Mouse (Mus musculus) forebrain, embryonic 13.5 days (tissue): ENCODE data around the gene Iah1. TPM values are rescaled to one million over a fixed set of nuclear protein-coding genes. Genes with fewer than 3 reads are reported as not detected.

Source experiments
- polyA plus RNA-seq: library from polyadenylated mRNA; unstranded; fragments of >200 nt; fragmentation: Nextera tagmentation; extraction: Ambion mirVana; gene quantifications from 2 replicates; pipeline ENCODE4 v1.2.1, GENCODE M21; 2015

Iah1 gene
- polyA plus RNA-seq, 1 experiment from 2014 or later, result 48.2 TPM

Other genes starting within 250 kb of the Iah1 start
- 117 and 126 TPM in 2 replicates for gene Cpsf3, start 31.0 kb upstream of the Iah1 start, polyA plus RNA-seq
- 40.1 and 43.2 TPM in 2 replicates for gene Itgb1bp1, start 30.1 kb upstream of the Iah1 start, polyA plus RNA-seq
- gene Adam17, start 57.2 kb downstream of the Iah1 start, polyA plus RNA-seq, result 22.9 and 23.8 TPM in 2 replicates
- gene Ywhaq, start 101.2 kb downstream of the Iah1 start, polyA plus RNA-seq, result 1,106 and 1,152 TPM in 2 replicates